Mouse (Mus musculus) neural tube, embryonic 11.5 days (tissue): ENCODE results near the gene Csf2. TPM values are rescaled to one million over a fixed set of nuclear protein-coding genes. Genes with fewer than 3 reads are reported as not detected.
"Not testable (repeated sequence)": the region's sequence is repeated elsewhere in the genome, so short reads cannot be mapped to it uniquely, and the experiment has no call there.

ENCODE experiments used
- ATAC-seq: fragments of 200-750 bp; cut with Nextera tagmentation; 2 replicates; pipeline ENCODE4 v1.8.0; 2017; ENCODE audit warnings: moderate number of reproducible peaks, mild to moderate bottlenecking, moderate TSS enrichment, moderate library complexity; ENCODE audit not compliant: insufficient read depth, low FRiP score, low TSS enrichment
- DNase-seq: peaks from one replicate; pipeline ENCODE4 v3.0.0-alpha.2; 2015; ENCODE audit warnings: low spot score
- H3K27ac ChIP-seq: fragments of 300-500 bp; sonication (generic); 2 replicates; pipeline ENCODE4 v1.5.1; 2014; ENCODE audit warnings: low read depth, mild to moderate bottlenecking, low read length
- H3K27me3 ChIP-seq: fragments of 300-500 bp; sonication (generic); 2 replicates; pipeline ENCODE4 v1.6.1; 2014; ENCODE audit warnings: mild to moderate bottlenecking, low read length, mixed read lengths; ENCODE audit not compliant: control insufficient read depth, insufficient read depth
- H3K36me3 ChIP-seq: fragments of 300-500 bp; sonication (generic); 2 replicates; pipeline ENCODE4 v1.6.1; 2014; ENCODE audit warnings: mild to moderate bottlenecking, low read length, moderate library complexity, mixed read lengths; ENCODE audit not compliant: control insufficient read depth, insufficient read depth
- H3K4me1 ChIP-seq: fragments of 300-500 bp; sonication (generic); 2 replicates; pipeline ENCODE4 v1.6.1; 2014; ENCODE audit warnings: low read length, mixed read lengths; ENCODE audit not compliant: control insufficient read depth, insufficient read depth
- H3K4me2 ChIP-seq: fragments of 300-500 bp; sonication (generic); 2 replicates; pipeline ENCODE4 v1.6.1; 2014; ENCODE audit warnings: low read depth, mild to moderate bottlenecking, moderate library complexity
- H3K4me3 ChIP-seq: fragments of 300-500 bp; sonication (generic); 2 replicates; pipeline ENCODE4 v1.5.1; 2014; ENCODE audit warnings: low read depth, low read length
- H3K9ac ChIP-seq: fragments of 300-500 bp; sonication (generic); 2 replicates; pipeline ENCODE4 v1.6.1; 2014; ENCODE audit warnings: mild to moderate bottlenecking, low read length
- H3K9me3 ChIP-seq: fragments of 300-500 bp; sonication (generic); 2 replicates; pipeline ENCODE4 v1.6.1; 2016; ENCODE audit warnings: low read length; ENCODE audit not compliant: control insufficient read depth
- WGBS: fragments of 180-500 bp; shearing (Covaris S2); extraction: QIAGEN DNeasy Blood & Tissue Kit; methylation state at CpG from one replicate; pipeline ENCODE4 v1.1.7; 2014; 5-methylcytosine and 5-hydroxymethylcytosine counted together
- polyA plus RNA-seq: library from polyadenylated mRNA; unstranded; fragments of >200 nt; fragmentation: Nextera tagmentation; extraction: Ambion mirVana; gene quantifications from 2 replicates; pipeline ENCODE4 v1.2.1, GENCODE M21; 2014

Gene Csf2
- polyA plus RNA-seq = not detected in 2 replicates

DNA sequence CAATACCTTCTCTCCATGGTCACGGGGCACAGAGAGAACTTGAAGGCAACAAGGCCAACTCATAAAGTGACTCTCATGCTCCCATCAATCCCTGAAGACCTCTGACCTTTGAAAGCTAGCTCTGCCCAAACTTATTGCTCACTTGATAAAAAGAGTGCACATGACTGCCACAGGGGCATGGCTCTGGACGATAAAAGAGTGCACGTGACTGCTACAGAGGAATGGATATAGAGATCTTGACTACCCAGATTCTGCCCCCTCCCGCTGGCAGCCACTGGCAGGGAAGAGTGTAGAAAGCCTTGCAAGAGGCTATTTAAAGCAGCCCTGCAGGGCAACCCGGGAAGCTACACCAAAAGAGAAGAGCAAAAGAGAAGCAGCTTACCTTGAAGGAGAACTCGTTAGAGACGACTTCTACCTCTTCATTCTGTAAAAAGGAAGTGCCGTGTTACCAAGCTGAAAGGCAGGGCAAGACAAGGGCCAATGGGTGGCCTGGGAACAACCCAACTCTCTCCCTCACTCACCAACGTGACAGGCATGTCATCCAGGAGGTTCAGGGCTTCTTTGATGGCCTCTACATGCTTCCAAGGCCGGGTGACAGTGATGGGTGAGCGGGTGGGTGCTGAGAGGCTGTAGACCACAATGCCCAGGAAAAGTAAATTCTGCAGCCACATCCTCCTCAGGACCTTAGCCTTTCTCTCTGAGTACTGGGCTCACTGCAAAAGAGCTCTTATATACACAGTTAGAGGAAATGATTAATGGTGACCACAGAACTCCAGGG is at the start of gene Csf2:
Csf2 (minus strand) TSS at position 728 of the 778 bp plus-strand sequence.
- Histone ChIP-seq H3K27ac (no peak within 1 kb of the TSS), H3K27me3 (no peaks in the 10 kb centered on the region), H3K9me3 (no peaks in the 10 kb centered on the region), H3K36me3 (no peaks in the 10 kb centered on the region), H3K4me1 (no peaks in the 10 kb centered on the region), H3K4me2 (no peak within 1 kb of the TSS), H3K9ac (no peak within 1 kb of the TSS), H3K4me3 (no peak within 1 kb of the TSS)
- ATAC-seq (no peak), DNase-seq (no peak)
- 74% methylated on average over 11 of the region's 11 CpGs for WGBS

DNA sequence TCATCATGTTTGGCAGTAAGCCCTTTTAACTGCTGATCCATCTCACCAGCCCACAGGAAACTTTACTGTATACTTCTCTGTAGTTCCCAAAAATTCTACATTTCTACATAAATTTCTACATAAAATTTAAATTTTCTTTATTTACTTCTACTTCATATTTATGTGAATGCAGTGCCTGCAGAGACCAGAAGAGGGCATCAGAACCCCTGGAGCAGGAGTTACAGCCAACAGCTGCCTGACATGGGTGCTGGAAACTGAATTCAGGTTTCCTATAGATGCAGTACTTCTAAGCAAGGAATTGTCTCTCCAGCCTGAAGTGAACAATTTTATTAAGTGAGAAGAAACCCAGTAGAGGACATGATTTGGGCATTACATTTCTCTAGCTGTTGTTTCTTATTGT is 49.3 kb upstream of the Csf2 start:
- H3K27me3 ChIP-seq = no peaks in the 10 kb centered on the region
- no peaks in the 10 kb centered on the region for H3K4me1 ChIP-seq
- no peaks in the 10 kb centered on the region for H3K36me3 ChIP-seq
- DNase-seq (no peak), ATAC-seq (no peak)
- H3K9ac ChIP-seq = no peak overlapping the region
- no peaks in the 10 kb centered on the region for H3K9me3 ChIP-seq
- H3K27ac ChIP-seq = no peak overlapping the region
- no peak overlapping the region for H3K4me3 ChIP-seq
- H3K4me2 ChIP-seq = no peak overlapping the region

DNA sequence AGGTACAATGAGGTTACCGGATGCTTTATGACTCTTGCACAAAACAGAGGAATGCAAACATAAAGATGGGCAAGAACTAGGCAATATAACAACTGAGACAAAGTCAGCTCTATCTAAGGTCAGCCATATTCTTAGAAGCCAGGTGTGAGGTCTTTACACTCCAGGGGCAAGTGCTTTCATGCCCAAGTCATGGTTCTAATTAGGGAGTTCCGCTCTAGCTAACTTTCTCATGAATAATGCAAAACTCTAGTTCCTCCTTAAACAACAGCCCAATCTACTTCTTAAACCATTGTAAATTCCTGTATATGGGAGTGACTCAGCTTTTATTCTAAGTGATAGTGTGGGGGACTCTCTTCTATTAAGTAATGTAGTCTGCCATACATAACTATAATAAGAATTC is 48.0 kb upstream of the Csf2 start:
- not testable (repeated sequence) for H3K36me3 ChIP-seq, H3K27ac ChIP-seq, ATAC-seq, H3K9me3 ChIP-seq, H3K4me3 ChIP-seq, DNase-seq, H3K27me3 ChIP-seq, H3K9ac ChIP-seq, H3K4me1 ChIP-seq, H3K4me2 ChIP-seq
- WGBS = 86% methylated on average over 2 of the region's 2 CpGs

DNA sequence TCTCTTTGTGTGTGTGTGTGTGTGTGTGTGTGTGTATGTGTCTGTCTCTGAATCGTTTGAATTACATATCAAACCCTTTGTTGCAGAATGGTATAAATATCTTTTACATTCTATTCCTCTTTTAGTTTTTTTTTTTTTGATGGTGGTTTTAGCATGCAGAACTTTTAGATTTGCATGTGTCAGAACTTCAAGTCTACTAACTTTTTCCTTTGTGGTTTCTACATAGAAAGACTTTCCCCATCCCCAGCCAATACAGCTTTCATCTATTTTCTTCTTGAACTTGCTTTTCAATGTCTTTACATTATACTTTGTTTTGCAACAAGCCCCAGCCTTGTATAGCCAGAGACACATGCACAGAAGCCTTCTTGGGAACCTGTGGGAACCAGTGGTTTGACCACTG is 47.3 kb upstream of the Csf2 start:
- no peaks in the 10 kb centered on the region for H3K36me3 ChIP-seq
- H3K4me1 ChIP-seq = no peaks in the 10 kb centered on the region
- H3K9me3 ChIP-seq = no peaks in the 10 kb centered on the region
- no peak overlapping the region for H3K27ac ChIP-seq
- WGBS = 83% methylated on average over 1 of the region's 1 CpGs
- no peak overlapping the region for H3K9ac ChIP-seq
- no peak overlapping the region for H3K4me3 ChIP-seq
- ATAC-seq (no peak), DNase-seq (no peak)
- H3K4me2 ChIP-seq = no peak overlapping the region
- H3K27me3 ChIP-seq = no peaks in the 10 kb centered on the region

DNA sequence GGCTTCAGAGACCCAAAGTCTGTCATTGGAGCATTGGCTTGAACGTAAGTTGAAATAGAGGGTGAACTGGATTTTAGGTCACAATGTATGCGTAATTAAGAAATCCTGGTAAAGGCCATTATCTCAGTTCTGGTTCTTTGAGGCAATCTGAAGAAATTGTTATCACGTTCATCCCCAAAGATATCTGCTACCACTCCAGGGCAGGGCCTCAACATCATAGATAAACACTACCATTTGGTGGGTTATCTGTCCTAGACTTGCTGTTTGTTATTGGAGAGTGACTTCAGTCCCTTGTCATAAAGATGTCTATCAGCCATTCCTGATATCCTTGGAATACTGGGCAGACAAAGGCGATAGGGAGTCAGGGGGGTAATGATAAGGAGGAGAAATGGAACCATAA is 46.5 kb upstream of the Csf2 start:
- 87% methylated on average over 4 of the region's 4 CpGs for WGBS
- Histone ChIP-seq H3K4me2 (no peak overlapping the region), H3K4me1 (no peaks in the 10 kb centered on the region), H3K9ac (no peak overlapping the region), H3K9me3 (no peaks in the 10 kb centered on the region), H3K36me3 (no peaks in the 10 kb centered on the region), H3K27me3 (no peaks in the 10 kb centered on the region), H3K4me3 (no peak overlapping the region), H3K27ac (no peak overlapping the region)
- no peak for DNase-seq
- ATAC-seq = no peak

DNA sequence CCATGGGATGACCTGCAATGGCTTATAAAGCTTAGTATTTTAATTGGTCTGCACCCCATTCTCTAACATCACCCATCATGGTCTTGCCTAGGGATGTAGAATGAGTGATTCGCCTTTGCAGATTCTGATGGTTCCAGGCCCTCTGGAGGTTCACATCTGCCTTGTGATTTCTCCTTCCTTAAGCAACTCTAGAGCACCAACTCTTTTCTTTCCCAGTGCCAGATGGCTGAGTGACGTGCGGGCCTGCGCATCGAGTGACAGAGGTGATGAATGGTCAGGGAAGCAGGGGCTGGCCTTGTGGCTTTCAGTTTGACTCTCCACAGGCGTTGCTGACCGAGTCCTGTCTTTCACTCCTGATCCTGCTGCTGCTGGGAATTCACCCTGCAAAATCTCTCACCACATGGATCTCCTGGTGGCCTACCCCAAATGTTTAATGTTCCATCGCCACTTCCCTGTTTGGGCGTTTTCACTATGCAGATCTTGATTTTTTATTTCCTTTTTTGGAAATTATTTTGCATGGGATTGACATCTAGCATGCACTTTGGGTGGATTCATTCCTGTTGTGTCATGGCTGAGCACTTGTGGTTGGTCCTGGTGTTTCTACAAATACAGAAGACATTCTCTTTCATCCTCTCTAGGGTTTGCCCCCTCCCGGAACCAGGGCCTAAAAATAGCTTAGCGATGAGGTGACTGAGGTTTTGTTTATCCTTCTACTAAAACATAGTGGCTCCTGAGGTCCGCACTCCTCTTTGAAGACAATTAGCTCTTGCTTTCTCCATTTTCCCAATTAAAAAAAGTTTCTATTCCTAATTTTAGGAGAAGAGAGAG is 44.7 kb upstream of the Csf2 start:
- no peak overlapping the region for H3K4me2 ChIP-seq
- WGBS = 77% methylated on average over 12 of the region's 12 CpGs
- H3K9me3 ChIP-seq = no peaks in the 10 kb centered on the region
- DNase-seq (no peak), ATAC-seq (no peak)
- H3K27ac ChIP-seq = no peak overlapping the region
- no peaks in the 10 kb centered on the region for H3K36me3 ChIP-seq
- no peaks in the 10 kb centered on the region for H3K4me1 ChIP-seq
- no peak overlapping the region for H3K4me3 ChIP-seq
- H3K9ac ChIP-seq = no peak overlapping the region
- no peaks in the 10 kb centered on the region for H3K27me3 ChIP-seq

DNA sequence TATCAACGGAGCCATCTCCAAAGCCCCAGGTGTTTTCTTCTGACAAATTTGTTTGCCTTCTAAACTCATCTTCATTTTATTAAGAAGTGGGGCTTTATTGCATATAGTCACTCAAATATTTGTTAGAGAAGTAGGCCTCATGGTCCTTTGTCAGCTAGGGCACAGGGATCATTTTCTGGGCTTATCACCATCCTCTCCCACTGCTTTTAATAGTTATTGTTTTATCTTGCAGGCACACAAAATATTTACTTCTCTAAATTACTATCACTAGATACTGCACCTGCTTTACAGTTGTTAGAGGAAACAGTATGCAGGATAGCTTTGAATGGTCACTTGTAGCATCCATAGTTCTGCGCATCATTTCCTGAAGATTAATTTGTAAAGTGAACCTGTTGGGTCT is 42.7 kb upstream of the Csf2 start:
- ATAC-seq (no peak), DNase-seq (no peak)
- H3K9me3 ChIP-seq = no peaks in the 10 kb centered on the region
- no peak overlapping the region for H3K4me2 ChIP-seq
- H3K9ac ChIP-seq = no peak overlapping the region
- H3K4me1 ChIP-seq = no peaks in the 10 kb centered on the region
- no peaks in the 10 kb centered on the region for H3K36me3 ChIP-seq
- no peaks in the 10 kb centered on the region for H3K27me3 ChIP-seq
- no peak overlapping the region for H3K4me3 ChIP-seq
- 87% methylated on average over 2 of the region's 2 CpGs for WGBS
- H3K27ac ChIP-seq = no peak overlapping the region

DNA sequence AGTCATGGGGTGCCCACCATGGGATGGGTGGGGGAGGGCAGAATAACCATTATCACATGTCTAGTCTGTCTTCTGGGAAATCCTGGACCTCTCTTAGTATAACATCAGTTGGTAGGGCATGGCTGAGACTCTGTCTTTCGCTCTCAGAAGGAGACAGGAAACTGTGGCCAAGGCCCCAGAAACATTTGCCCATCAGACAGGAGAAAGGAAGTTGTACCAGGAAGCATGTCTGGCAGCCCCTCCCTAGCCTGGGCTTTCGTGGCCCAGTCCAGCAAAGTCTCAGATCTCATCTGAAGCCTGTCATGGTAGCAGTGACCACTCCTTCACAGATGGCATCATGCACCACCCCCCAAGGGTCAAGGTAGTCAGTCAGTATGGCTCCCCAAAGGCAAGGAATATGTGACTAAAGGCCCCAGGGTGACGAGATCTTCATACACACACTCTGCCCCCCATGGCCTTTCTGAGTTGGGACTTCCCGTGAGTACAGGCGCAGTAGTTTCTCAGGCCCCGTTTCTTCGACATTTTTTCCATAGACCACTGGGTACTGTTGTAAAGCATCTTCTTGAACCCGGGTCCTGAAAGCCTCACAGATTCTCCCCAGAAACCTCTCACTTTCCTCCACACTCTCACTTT is 38.5 kb upstream of the Csf2 start:
- 90% methylated on average over 8 of the region's 8 CpGs for WGBS

More for the DNA sequence above, 38.5 kb upstream of the Csf2 start:
- H3K27ac ChIP-seq = no peak overlapping the region
- no peaks in the 10 kb centered on the region for H3K4me1 ChIP-seq
- H3K4me2 ChIP-seq = no peak overlapping the region
- ATAC-seq (no peak), DNase-seq (no peak)
- H3K9me3 ChIP-seq = no peaks in the 10 kb centered on the region
- no peak overlapping the region for H3K9ac ChIP-seq
- H3K4me3 ChIP-seq = no peak overlapping the region
- no peaks in the 10 kb centered on the region for H3K36me3 ChIP-seq
- no peaks in the 10 kb centered on the region for H3K27me3 ChIP-seq
